Mouse (Mus musculus) neural tube, embryonic 12.5 days (tissue): ENCODE measurements around the gene Fgfr2. TPM values are rescaled to one million over a fixed set of nuclear protein-coding genes. Genes with fewer than 3 reads are reported as not detected.

Experiments
- ATAC-seq: fragments of 200-750 bp; cut with Nextera tagmentation; 2 replicates; pipeline ENCODE4 v1.8.0; 2017; ENCODE audit warnings: low read depth, mild to moderate bottlenecking, moderate TSS enrichment, moderate library complexity; ENCODE audit not compliant: low FRiP score
- H3K27ac ChIP-seq: fragments of 300-500 bp; sonication (generic); 2 replicates; pipeline ENCODE4 v1.5.1; 2016
- H3K27me3 ChIP-seq: fragments of 300-500 bp; sonication (generic); replicated peaks from 2 replicates; pipeline ENCODE4 v1.6.1; 2016; ENCODE audit warnings: mild to moderate bottlenecking
- H3K36me3 ChIP-seq: fragments of 300-500 bp; sonication (generic); 2 replicates; pipeline ENCODE4 v1.6.1; 2016; ENCODE audit warnings: mild to moderate bottlenecking
- H3K4me1 ChIP-seq: fragments of 300-500 bp; sonication (generic); 2 replicates; pipeline ENCODE4 v1.6.1; 2016
- H3K4me2 ChIP-seq: fragments of 300-500 bp; sonication (generic); replicated peaks from 2 replicates; pipeline ENCODE4 v1.6.1; 2016; ENCODE audit warnings: mild to moderate bottlenecking
- H3K4me3 ChIP-seq: fragments of 300-500 bp; sonication (generic); 2 replicates; pipeline ENCODE4 v1.5.1; 2016
- H3K9ac ChIP-seq: fragments of 300-500 bp; sonication (generic); 2 replicates; pipeline ENCODE4 v1.6.1; 2016; ENCODE audit warnings: mild to moderate bottlenecking
- H3K9me3 ChIP-seq: fragments of 300-500 bp; sonication (generic); 2 replicates; pipeline ENCODE4 v1.6.1; 2016; ENCODE audit warnings: mild to moderate bottlenecking
- WGBS: fragments of 180-500 bp; shearing (Covaris S2); methylation state at CpG from one replicate; pipeline ENCODE4 v1.1.7; 2016; 5-methylcytosine and 5-hydroxymethylcytosine counted together
- polyA plus RNA-seq: library from polyadenylated mRNA; unstranded; fragments of >200 nt; fragmentation: Nextera tagmentation; extraction: Ambion mirVana; gene quantifications from 2 replicates; pipeline ENCODE4 v1.2.1, GENCODE M21; 2016

The Fgfr2 gene
- polyA plus RNA-seq, 1 experiment from 2014 or later: 65.0 TPM

- Histone ChIP-seq H3K4me2 (no peak overlapping the region), H3K9me3 (no peaks in the 10 kb centered on the region), H3K27me3 (no peaks in the 10 kb centered on the region), H3K9ac (no peak overlapping the region), H3K27ac (no peak overlapping the region), H3K36me3 (no peaks in the 10 kb centered on the region), H3K4me1 (no peaks in the 10 kb centered on the region), H3K4me3 (no peak overlapping the region)
- 93% methylated on average over 11 of the region's 11 CpGs for WGBS
- no peak for ATAC-seq
Measured at GRCm38 (mm10) chr7:132681296-132681695, 441.9 kb downstream of the Fgfr2 start.

- no peak overlapping the region for H3K9ac ChIP-seq
- H3K27me3 ChIP-seq: no peaks in the 10 kb centered on the region
- no peak for ATAC-seq
- WGBS: 86% methylated on average over 6 of the region's 6 CpGs
- H3K4me2 ChIP-seq: no peak overlapping the region
- no peaks in the 10 kb centered on the region for H3K9me3 ChIP-seq
- H3K4me3 ChIP-seq: no peak overlapping the region
- H3K27ac ChIP-seq: no peak overlapping the region
- no peaks in the 10 kb centered on the region for H3K36me3 ChIP-seq
- H3K4me1 ChIP-seq: no peaks in the 10 kb centered on the region
Measured at GRCm38 (mm10) chr7:132679549-132679948, 443.6 kb downstream of the Fgfr2 start.

DNA sequence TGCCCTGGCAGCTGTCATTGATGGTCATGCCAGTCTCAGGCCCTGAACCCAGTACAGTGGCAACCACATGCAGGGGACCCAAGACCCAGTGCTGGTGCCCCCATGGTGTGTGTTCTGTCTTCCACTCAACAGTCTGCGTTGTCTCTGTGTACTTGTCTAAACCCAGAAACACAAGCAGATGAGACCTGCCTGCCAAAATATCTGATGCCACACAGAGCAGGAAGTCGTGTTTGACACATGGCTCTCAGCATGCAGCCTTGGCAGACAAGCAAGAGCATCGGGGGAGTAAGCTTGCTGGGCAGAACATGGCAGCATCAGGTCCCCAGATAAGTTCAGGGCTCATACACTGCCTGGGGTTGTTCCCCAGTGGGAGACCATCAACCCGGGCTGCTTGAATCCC is 444.0 kb downstream of the Fgfr2 start:
- Histone ChIP-seq H3K27me3 (no peaks in the 10 kb centered on the region), H3K4me2 (no peak overlapping the region), H3K27ac (no peak overlapping the region), H3K9ac (no peak overlapping the region), H3K9me3 (no peaks in the 10 kb centered on the region), H3K4me1 (0 out of 2 replicates have a peak, but pooled peaks cover under 1% of the 10 kb centered on the region), H3K4me3 (no peak overlapping the region), H3K36me3 (no peaks in the 10 kb centered on the region)
- 75% methylated on average over 4 of the region's 4 CpGs for WGBS
- ATAC-seq: no peak

DNA sequence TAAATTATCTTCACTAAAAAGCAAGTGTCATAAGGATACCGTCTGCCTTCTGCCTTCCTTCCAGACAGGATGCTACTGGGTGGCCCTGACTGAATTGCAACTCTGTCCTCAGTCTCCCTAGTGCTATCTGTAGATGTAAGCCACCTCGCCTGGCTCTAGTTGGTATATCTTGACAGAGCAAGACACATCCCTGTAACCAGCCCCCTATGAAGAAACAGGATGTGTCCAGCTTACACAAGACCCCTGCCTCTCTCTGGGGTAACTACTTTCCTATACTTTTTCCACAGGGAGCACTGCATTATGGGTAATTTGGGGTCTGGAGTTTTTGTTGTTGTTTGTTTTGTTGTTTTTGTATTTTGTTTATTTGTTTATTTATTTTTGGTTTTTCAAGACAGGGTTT is 447.2 kb downstream of the Fgfr2 start:
- 86% methylated on average over 2 of the region's 2 CpGs for WGBS
- Histone ChIP-seq H3K27me3 (no peaks in the 10 kb centered on the region), H3K4me2 (no peak overlapping the region), H3K9me3 (no peaks in the 10 kb centered on the region), H3K36me3 (no peaks in the 10 kb centered on the region), H3K27ac (no peak overlapping the region), H3K4me1 (0 out of 2 replicates have a peak, but pooled peaks cover 6% of the 10 kb centered on the region), H3K4me3 (no peak overlapping the region), H3K9ac (no peak overlapping the region)
- no peak for ATAC-seq

- H3K4me2 ChIP-seq: no peak overlapping the region
Measured at GRCm38 (mm10) chr7:132673931-132674755, 449.0 kb downstream of the Fgfr2 start.

GRCm38 (mm10) chr7:132672481-132672959 is 450.6 kb downstream of the Fgfr2 start:
- H3K9me3 ChIP-seq: no peaks in the 10 kb centered on the region
- H3K27me3 ChIP-seq: no peaks in the 10 kb centered on the region
- WGBS: 85% methylated on average over 7 of the region's 7 CpGs
- H3K4me3 ChIP-seq: no peak overlapping the region
- H3K4me1 ChIP-seq: 0 out of 2 replicates have a peak, but pooled peaks cover 6% of the 10 kb centered on the region
- no peak overlapping the region for H3K27ac ChIP-seq
- no peak overlapping the region for H3K4me2 ChIP-seq
- no peaks in the 10 kb centered on the region for H3K36me3 ChIP-seq
- H3K9ac ChIP-seq: no peak overlapping the region
- no peak for ATAC-seq

More at GRCm38 (mm10) chr7:132673931-132674755, 449.0 kb downstream of the Fgfr2 start:
- no peak overlapping the region for H3K27ac ChIP-seq
- H3K9me3 ChIP-seq: no peaks in the 10 kb centered on the region
- ATAC-seq: no peak
- H3K4me1 ChIP-seq: 0 out of 2 replicates have a peak, but pooled peaks cover 6% of the 10 kb centered on the region
- no peak overlapping the region for H3K9ac ChIP-seq
- no peaks in the 10 kb centered on the region for H3K36me3 ChIP-seq
- no peak overlapping the region for H3K4me3 ChIP-seq
- 65% methylated on average over 17 of the region's 17 CpGs for WGBS
- no peaks in the 10 kb centered on the region for H3K27me3 ChIP-seq

GRCm38 (mm10) chr7:132670863-132671165 is 452.3 kb downstream of the Fgfr2 start:
- no peaks in the 10 kb centered on the region for H3K9me3 ChIP-seq
- no peak overlapping the region for H3K4me3 ChIP-seq
- peaks cover 6% of the 10 kb centered on the region; the same call in 1 of the 2 replicates for H3K4me1 ChIP-seq
- WGBS: 96% methylated on average over 3 of the region's 3 CpGs
- H3K9ac ChIP-seq: no peak overlapping the region
- no peak overlapping the region for H3K27ac ChIP-seq
- H3K27me3 ChIP-seq: no peaks in the 10 kb centered on the region
- no peaks in the 10 kb centered on the region for H3K36me3 ChIP-seq
- no peak for ATAC-seq
- H3K4me2 ChIP-seq: no peak overlapping the region

- ATAC-seq: no peak
- WGBS: 90% methylated on average over 20 of the region's 20 CpGs
- no peak overlapping the region for H3K4me2 ChIP-seq
- H3K36me3 ChIP-seq: no peaks in the 10 kb centered on the region
- no peaks in the 10 kb centered on the region for H3K9me3 ChIP-seq
- H3K27me3 ChIP-seq: no peaks in the 10 kb centered on the region
- no peak overlapping the region for H3K27ac ChIP-seq
- no peak overlapping the region for H3K9ac ChIP-seq
- peaks cover 9% of the 10 kb centered on the region; the same call in 1 of the 2 replicates for H3K4me1 ChIP-seq
- H3K4me3 ChIP-seq: no peak overlapping the region
Measured at GRCm38 (mm10) chr7:132669999-132670862, 452.9 kb downstream of the Fgfr2 start.

DNA sequence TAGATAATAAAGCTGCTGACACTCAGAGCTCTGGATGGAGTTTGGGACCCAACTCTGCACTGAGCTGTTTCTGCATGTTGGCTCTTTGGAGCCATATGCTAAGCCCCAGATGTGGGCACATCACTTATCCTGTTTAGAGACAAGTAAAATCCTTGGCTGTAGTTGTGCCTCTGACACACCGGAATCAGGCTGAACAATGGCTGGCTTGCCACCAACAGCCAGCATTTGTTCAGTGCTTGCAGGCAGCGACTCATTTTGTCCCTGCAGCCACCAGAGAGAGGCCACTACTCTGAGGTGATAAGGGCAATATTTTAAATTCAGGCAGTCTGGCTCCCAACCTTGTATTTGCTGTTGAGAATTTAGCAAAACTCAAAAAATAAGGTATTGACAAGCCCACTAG is 454.5 kb downstream of the Fgfr2 start:
- no peak for ATAC-seq
- 75% methylated on average over 2 of the region's 2 CpGs for WGBS
- H3K9me3 ChIP-seq: no peaks in the 10 kb centered on the region

DNA sequence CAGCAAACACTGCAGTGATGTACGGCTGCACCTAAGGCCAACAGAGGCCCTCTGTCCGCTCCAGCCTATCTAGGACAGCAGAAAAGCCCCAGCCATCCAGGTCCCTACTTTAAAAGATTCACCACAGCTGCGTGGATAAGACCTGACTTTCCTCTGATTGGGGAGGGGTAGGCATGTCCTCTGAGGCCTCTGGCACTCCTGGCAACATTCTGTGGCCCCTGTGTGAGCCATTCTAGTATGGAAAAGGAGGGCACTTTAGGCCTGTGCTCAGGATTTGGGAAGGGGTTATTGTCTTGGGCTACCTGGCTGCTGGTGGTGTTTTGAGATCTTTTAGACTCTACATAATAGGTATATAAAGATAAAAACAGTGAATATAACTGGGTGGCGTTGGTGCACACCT is 456.6 kb downstream of the Fgfr2 start:
- Histone ChIP-seq H3K4me1 (peaks cover 3% of the 10 kb centered on the region; the same call in 1 of the 2 replicates), H3K4me3 (no peak overlapping the region), H3K9ac (no peak overlapping the region), H3K9me3 (no peaks in the 10 kb centered on the region), H3K27ac (no peak overlapping the region), H3K4me2 (no peak overlapping the region), H3K27me3 (no peaks in the 10 kb centered on the region), H3K36me3 (no peaks in the 10 kb centered on the region)
- no peak for ATAC-seq
- WGBS: 71% methylated on average over 4 of the region's 4 CpGs

More for the DNA sequence above, 454.5 kb downstream of the Fgfr2 start:
- Histone ChIP-seq H3K4me3 (no peak overlapping the region), H3K9ac (no peak overlapping the region), H3K4me2 (no peak overlapping the region), H3K27ac (no peak overlapping the region), H3K4me1 (peaks cover 3% of the 10 kb centered on the region; the same call in 1 of the 2 replicates), H3K36me3 (no peaks in the 10 kb centered on the region), H3K27me3 (no peaks in the 10 kb centered on the region)

GRCm38 (mm10) chr7:132665664-132666382 is 457.3 kb downstream of the Fgfr2 start:
- Histone ChIP-seq H3K27me3 (no peaks in the 10 kb centered on the region), H3K36me3 (no peaks in the 10 kb centered on the region), H3K4me3 (no peak overlapping the region), H3K9ac (no peak overlapping the region), H3K4me2 (no peak overlapping the region), H3K9me3 (no peaks in the 10 kb centered on the region), H3K4me1 (peaks cover 3% of the 10 kb centered on the region; the same call in 1 of the 2 replicates), H3K27ac (no peak overlapping the region)
- WGBS: 29% methylated on average over 7 of the region's 8 CpGs
- no peak for ATAC-seq

DNA sequence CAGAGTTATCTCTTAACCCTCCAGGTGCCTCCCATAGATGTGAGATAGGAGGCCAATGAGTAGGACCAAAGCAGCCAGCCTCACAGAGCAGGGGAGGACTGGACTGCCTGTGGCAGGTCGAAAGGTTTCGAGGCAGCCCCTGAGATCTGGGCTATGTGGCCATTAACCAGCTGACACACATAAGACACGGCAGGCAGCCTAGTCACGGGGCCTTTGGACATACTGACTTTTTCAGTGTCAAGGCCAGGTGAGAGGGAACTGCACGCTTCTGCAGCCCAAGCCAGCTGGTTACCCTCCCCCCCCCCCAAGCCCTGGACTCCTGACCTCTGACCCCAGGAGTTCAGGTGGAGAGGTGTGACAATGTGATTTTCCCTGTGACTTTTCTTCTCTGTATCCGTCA is 458.3 kb downstream of the Fgfr2 start:
- Histone ChIP-seq H3K36me3 (no peaks in the 10 kb centered on the region), H3K4me3 (no peak overlapping the region), H3K27ac (no peak overlapping the region), H3K9ac (no peak overlapping the region), H3K9me3 (no peaks in the 10 kb centered on the region), H3K4me1 (peaks cover 3% of the 10 kb centered on the region; the same call in 1 of the 2 replicates), H3K27me3 (no peaks in the 10 kb centered on the region), H3K4me2 (no peak overlapping the region)
- WGBS: 61% methylated on average over 6 of the region's 6 CpGs
- ATAC-seq: no peak
